Mouse (Mus musculus): ENCODE measurements around the gene Srp54a.
"Not testable (repeated sequence)": the region's sequence is repeated elsewhere in the genome, so short reads cannot be mapped to it uniquely, and the experiment has no call there.

The Srp54a gene

DNA sequence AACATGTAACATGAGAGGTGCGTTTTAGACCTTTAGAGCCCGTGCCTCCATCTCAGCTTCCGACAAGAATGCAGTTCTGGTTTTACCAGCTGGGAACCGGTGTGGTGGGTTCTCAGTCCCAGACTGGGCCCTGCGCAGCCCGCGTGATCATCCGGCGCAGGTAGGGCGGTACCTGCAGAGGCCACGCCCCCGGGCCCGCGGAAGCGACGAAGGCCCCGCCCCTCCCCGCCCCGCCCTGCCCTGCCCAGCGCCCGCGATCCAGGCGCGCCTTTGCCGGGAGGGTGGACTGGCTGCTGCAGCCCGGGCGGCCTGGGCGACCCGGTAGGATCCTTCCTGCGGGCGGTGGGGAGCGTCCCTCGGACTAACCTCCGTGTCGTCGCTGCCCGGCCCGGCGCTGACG is 44.2 kb downstream of the Srp54a start, which contains the start of gene Fam177a:
Gene Fam177a, plus strand, starts transcription at position 228 of the 400 bp plus-strand sequence.
- DNase-seq (ENCODE audit: extremely low read depth, insufficient read length, low spot score), result not testable (repeated sequence)

DNA sequence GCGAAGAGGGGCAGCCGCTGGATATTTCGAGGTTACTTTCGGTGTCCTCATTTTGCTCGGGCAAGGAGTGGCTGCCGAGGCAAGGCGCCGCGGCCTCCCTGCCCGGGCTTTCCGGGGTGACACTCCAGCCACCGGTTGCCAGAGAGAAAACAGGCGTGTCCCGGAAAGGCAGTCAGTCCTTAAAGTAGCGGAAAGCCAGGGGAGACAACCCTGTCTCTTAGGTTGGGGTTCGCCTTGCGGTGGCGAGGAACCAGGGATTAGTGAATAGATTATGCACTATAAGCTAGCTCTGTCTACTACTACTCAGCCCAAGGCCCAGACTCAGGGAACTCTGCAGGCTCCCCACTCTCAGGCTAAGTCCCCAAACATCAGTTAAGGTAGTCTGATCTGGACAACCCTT is 44.7 kb downstream of the Srp54a start:
- DNase-seq (ENCODE audit: extremely low read depth, insufficient read length, low spot score), result not testable (repeated sequence)

DNA sequence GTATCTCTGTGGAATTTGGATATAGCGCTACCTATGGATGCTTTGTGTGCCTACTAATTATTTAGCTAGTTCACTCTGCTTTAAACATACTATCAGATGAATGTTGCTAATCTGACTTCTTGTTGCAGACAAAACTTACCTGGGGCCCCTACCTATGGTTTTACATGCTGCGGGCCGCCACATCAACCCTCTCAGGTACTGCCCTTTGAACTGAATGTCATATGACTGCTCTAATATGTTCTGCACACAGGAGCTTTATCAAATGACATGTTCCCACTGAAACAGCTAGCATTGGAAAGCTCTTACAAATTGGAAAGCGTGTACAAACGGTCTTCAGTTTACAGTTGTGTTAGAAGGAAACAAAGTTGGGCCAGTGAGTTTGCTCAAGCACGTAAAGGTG is 55.5 kb downstream of the Srp54a start:
- not testable (repeated sequence) for DNase-seq (ENCODE audit: extremely low read depth, insufficient read length, low spot score)

DNA sequence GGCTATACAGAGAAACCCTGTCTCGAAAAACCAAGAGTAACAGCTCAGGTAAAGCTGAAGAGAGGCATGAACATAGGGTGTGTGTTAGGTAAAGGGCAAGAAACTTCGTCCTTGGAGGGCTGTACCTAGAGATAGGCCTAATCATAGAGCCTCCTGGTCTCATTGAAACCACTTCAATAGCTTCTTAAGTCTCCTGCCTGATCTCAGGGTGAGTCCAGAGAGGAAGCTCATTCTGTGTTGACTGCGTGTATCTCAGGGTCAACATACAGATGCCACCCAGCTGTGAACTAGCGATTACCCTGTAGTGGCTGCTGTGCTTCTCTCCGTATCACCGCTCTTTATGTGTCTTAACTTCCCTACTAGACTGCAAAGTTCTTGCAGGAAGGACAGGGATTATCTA is 57.8 kb downstream of the Srp54a start:
- not testable (repeated sequence) for DNase-seq (ENCODE audit: extremely low read depth, insufficient read length, low spot score)

DNA sequence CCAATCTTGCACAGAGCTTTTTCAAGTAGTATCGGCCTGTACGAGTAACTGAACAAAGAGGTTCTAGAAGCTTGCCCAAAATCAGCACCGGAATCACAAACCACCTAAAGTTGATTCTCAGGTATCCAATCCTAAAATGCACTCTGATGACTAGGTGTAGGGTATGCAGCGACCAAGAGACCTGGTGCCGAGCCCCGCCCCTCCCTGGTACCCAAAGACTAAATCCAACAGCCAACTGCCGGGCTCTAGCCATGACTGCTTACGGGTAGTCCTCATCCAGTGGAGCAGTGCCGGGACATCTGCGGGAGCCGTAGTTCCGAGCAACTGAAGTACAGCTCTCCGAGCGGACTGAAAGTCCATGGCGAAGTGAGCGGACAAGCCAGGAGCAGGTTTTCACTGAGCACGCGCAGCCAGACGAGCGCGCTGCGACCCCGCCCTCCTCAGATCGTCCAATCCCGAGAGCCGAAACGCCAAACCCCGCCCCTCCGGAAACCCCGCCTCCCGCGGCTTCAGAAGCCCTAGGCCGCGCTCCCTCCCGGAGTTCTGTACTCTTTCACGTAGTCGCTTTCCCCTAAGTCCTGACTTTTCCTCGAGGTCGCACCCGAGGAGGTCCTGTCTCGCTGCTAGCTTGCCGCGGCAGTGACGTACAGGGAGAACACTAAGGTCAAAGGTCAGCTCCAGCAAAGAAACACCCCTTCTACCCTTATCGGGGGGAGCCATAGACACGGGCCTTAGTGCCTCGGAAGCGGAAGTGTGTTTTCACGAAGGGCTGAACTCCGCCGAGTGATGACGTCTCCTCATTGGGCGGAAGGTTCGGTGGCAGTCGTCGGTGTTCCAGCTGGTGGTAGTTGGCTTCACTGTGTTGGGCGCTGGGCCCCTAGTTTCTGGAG is 74.7 kb downstream of the Srp54a start, which contains the start of gene Srp54b:
Gene Srp54b, plus strand, starts transcription at position 546 of the 890 bp plus-strand sequence.
- not testable (repeated sequence) for DNase-seq (ENCODE audit: extremely low read depth, insufficient read length, low spot score)

DNA sequence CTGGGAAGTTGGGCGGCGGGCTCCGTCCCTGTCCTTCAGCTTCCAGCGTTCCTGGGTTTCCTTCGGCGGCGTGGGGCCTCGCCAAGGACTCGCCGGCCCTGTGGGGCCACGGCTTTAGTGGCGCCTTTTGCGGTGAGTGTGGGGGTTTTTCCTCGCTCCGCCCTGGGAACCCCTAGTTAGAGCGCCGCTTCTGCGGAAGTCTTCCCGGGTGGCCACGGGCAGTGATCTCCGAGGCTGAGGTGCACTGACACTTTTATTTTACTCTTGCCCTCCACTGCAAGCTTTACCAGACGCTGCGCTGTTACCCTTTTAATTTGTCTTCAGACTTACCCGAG is 75.4 kb downstream of the Srp54a start:
- not testable (repeated sequence) for DNase-seq (ENCODE audit: extremely low read depth, insufficient read length, low spot score)

Measured in 3134 (cell line).